In genomic region chr4:123201186-123202093, GRCm38 (mm10) we compare ENCODE assay signal across 9 mouse cellular contexts. TPM values are rescaled to one million over a fixed set of nuclear protein-coding genes. Genes with fewer than 3 reads are reported as not detected.
A peak's percentile ranks its signal among the peaks of the same experiment; 100 is the strongest.
DNase-seq lines count a peak whose midpoint lies in the region; ATAC-seq lines count a peak whose summit lies in the region.
"Had no signal": no experiment of that assay in that cellular context is flagged by ENCODE, and none has a peak within 500 bp of the region (broad histone marks: within the 10 kb centered on the region; RNA-seq: fewer than 3 reads in every experiment).

Gene Nt5c1a (plus strand): TSS chr4:123201504.

- intact Hi-C loops in left cerebral cortex, postnatal 14 days (cut with DNase I), result loop anchor here (5.0 kb wide), 1 partner anchor 44 kb away; no protein-coding TSS in a partner anchor

- H3K36me3 ChIP-seq in forebrain, embryonic 16.5 days (ENCODE audit: control insufficient read depth, insufficient read depth), result no peaks in the 10 kb centered on the region
- H3K36me3 ChIP-seq in hindbrain, embryonic 10.5 days, result no peaks in the 10 kb centered on the region
- H3K36me3 ChIP-seq in midbrain, embryonic 14.5 days (ENCODE audit: control insufficient read depth, insufficient read depth, low read length), result no peaks in the 10 kb centered on the region

- H3K27me3 ChIP-seq in forebrain, embryonic 16.5 days (replicated peaks; ENCODE audit: control insufficient read depth, insufficient read depth, low read length), result peaks cover 14% of the 10 kb centered on the region
- H3K27me3 ChIP-seq in hindbrain, embryonic 10.5 days (ENCODE audit: insufficient read depth, poor library complexity, severe bottlenecking), result peaks cover 63% of the 10 kb centered on the region
- peaks cover 12% of the 10 kb centered on the region for H3K27me3 ChIP-seq in midbrain, embryonic 14.5 days (ENCODE audit: control insufficient read depth, insufficient read depth, low read length)

- peak within 1 kb of the TSS; percentile 39 for H3K4me3 ChIP-seq in forebrain, embryonic 16.5 days (replicated peaks; ENCODE audit: low read length)
- H3K4me3 ChIP-seq in hindbrain, embryonic 10.5 days, result peak within 1 kb of the TSS; percentile 60
- H3K4me3 ChIP-seq in midbrain, embryonic 14.5 days (replicated peaks; ENCODE audit: low read depth, low read length), result peak within 1 kb of the TSS; percentile 35

- H3K4me2 ChIP-seq in forebrain, embryonic 16.5 days (ENCODE audit: low read length), result peak within 1 kb of the TSS; percentile 73
- H3K4me2 ChIP-seq in midbrain, embryonic 14.5 days (ENCODE audit: low read length), result peak within 1 kb of the TSS; percentile 72

- no peaks in the 10 kb centered on the region for H3K9me3 ChIP-seq in forebrain, embryonic 16.5 days (ENCODE audit: control insufficient read depth, low read length)
- no peaks in the 10 kb centered on the region for H3K9me3 ChIP-seq in hindbrain, embryonic 10.5 days
- no peaks in the 10 kb centered on the region for H3K9me3 ChIP-seq in midbrain, embryonic 14.5 days (ENCODE audit: control insufficient read depth, low read length)

- H3K9ac ChIP-seq in forebrain, embryonic 16.5 days (replicated peaks; ENCODE audit: low read depth, low read length), result peak within 1 kb of the TSS; percentile 43
- H3K9ac ChIP-seq in midbrain, embryonic 14.5 days (replicated peaks; ENCODE audit: low read length), result peak within 1 kb of the TSS; percentile 46

- H3K4me1 ChIP-seq in forebrain, embryonic 16.5 days (replicated peaks; ENCODE audit: control insufficient read depth, insufficient read depth, low read length), result peaks cover 12% of the 10 kb centered on the region
- H3K4me1 ChIP-seq in hindbrain, embryonic 10.5 days (replicated peaks), result peaks cover 16% of the 10 kb centered on the region
- peaks cover 7% of the 10 kb centered on the region for H3K4me1 ChIP-seq in midbrain, embryonic 14.5 days (ENCODE audit: control insufficient read depth, insufficient read depth, low read length)

- DNase-seq in kidney, adult 11 months, result peak; percentile 11
- DNase-seq in kidney, adult 8-10 months, result no peak
- peak; percentile 77 to 78 for DNase-seq in cerebellum, adult 18-20 months
- DNase-seq in hindbrain, embryonic 10.5 days (ENCODE audit: low spot score), result peak; percentile 46
- peak in 1 of 2 experiments; percentile 37 for DNase-seq in left cerebral cortex, postnatal 14 days (ENCODE audit: low spot score in 2 of 2)
- DNase-seq in midbrain, embryonic 14.5 days, result peak; percentile 54
- no peak for DNase-seq in spleen, postnatal 4 days (ENCODE audit: low spot score in 2 of 2)

- WGBS in forebrain, embryonic 16.5 days, result 2% methylated on average over 54 of the region's 58 CpGs
- WGBS in hindbrain, embryonic 10.5 days, result 1% methylated on average over 58 of the region's 58 CpGs
- WGBS in midbrain, embryonic 14.5 days, result 1% methylated on average over 58 of the region's 58 CpGs

- H3K27ac ChIP-seq in forebrain, embryonic 16.5 days (ENCODE audit: low read length), result no peak within 1 kb of the TSS
- H3K27ac ChIP-seq in hindbrain, embryonic 10.5 days, result peak within 1 kb of the TSS; percentile 37
- H3K27ac ChIP-seq in midbrain, embryonic 14.5 days (replicated peaks; ENCODE audit: low read depth, low read length), result no peak within 1 kb of the TSS

- peak; percentile 47 for ATAC-seq in forebrain, embryonic 16.5 days
- peak; percentile 31; the same call in 1 of the 2 replicates for ATAC-seq in midbrain, embryonic 14.5 days (ENCODE audit: low FRiP score, low TSS enrichment)

RNA-seq across cellular contexts. Expression of gene Nt5c1a, which starts in this region (rescaled TPM):
- polyA plus RNA-seq in forebrain, embryonic 16.5 days (2015; fragmentation: Nextera tagmentation; extraction: Ambion mirVana), result not detected in 2 replicates
- not detected in 2 replicates for polyA plus RNA-seq in hindbrain, embryonic 10.5 days (2016; fragmentation: Nextera tagmentation; extraction: Ambion mirVana)
- 10 to 100 TPM; 10.1 to 11.0 TPM for total RNA-seq in left cerebral cortex, postnatal 14 days (2021)
- polyA plus RNA-seq in midbrain, embryonic 14.5 days (2014; fragmentation: Nextera tagmentation; extraction: Ambion mirVana), result not detected in 2 replicates
- total RNA-seq: neutrophil, adult 5-6 weeks had no signal

Comparison
In these comparisons a context has a peak if more than half of its experiments do, and no peak if none do; other contexts are left out.
1. DNase-seq: peak in kidney, adult 11 months (single experiment) and cerebellum, adult 18-20 months (2 of 2); none in kidney, adult 8-10 months (0 of 2) and spleen, postnatal 4 days (0 of 2).
2. Peak in ATAC-seq, H3K4me3 ChIP-seq, H3K9ac ChIP-seq and H3K4me2 ChIP-seq in forebrain, embryonic 16.5 days; RNA of the gene not detected or under 1 TPM.
3. Peak in DNase-seq, H3K4me3 ChIP-seq and H3K27ac ChIP-seq in hindbrain, embryonic 10.5 days; RNA of the gene not detected or under 1 TPM.
4. Peak in DNase-seq, ATAC-seq, H3K4me3 ChIP-seq, H3K9ac ChIP-seq and H3K4me2 ChIP-seq in midbrain, embryonic 14.5 days; RNA of the gene not detected or under 1 TPM.
5. Peak in every context shown above with its lines, with median percentiles within 50 percentile points of each other: H3K4me3 ChIP-seq.